Mouse (Mus musculus): ENCODE measurements at regions not wholly inside any gene's neighbourhood (a gene's known extent, or its start where the extent isn't known, plus 50 kb on each side); places are given as distances from the start of the nearest gene placed in this dataset.

DNA sequence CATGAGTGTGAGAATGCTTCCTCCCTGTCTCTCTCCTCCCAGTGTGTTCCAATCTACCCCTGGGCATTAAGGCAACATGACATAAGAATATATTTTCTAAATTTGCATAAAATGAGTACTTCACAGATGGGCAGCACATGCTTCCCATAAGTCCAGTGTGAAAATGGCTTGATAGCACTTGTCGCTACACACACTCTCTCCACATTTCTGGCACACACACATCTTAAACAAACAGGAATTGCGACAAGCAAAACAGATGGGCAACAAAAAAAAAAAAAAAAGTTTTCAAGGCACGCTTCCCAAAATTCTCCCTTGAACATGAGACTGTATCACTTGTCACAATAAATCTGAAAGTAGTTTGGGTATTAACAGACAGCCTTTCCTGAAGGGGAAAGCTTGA lies 85.8 kb upstream of the Cypt12 start:
- no peak for TF ChIP-seq CTCF (IDR thresholded peaks at IDR 0.05; ENCODE audit: borderline replicate concordance, insufficient read depth, low read depth, low read length)
- no peak for TF ChIP-seq POLR2A (IDR thresholded peaks at IDR 0.05; ENCODE audit: borderline replicate concordance, insufficient read depth, low read length)
